Mouse (Mus musculus): Measurements from ENCODE around the gene Whrn. TPM values are rescaled to one million over a fixed set of nuclear protein-coding genes. Genes with fewer than 3 reads are reported as not detected.

The Whrn gene
- polyA plus RNA-seq, 1 experiment from 2014 or later = 8.0 TPM

Other genes starting within 250 kb of the Whrn start
- not detected in 2 replicates for gene Orm1, start 151.4 kb downstream of the Whrn start, polyA plus RNA-seq (2014; fragmentation: Nextera tagmentation; extraction: Ambion mirVana)
- gene Orm3, start 139.8 kb downstream of the Whrn start, polyA plus RNA-seq (2014; fragmentation: Nextera tagmentation; extraction: Ambion mirVana) = not detected in 2 replicates
- gene Orm2, start 133.5 kb downstream of the Whrn start, polyA plus RNA-seq (2014; fragmentation: Nextera tagmentation; extraction: Ambion mirVana) = not detected in 2 replicates
- gene Akna, start 92.6 kb downstream of the Whrn start, polyA plus RNA-seq (2014; fragmentation: Nextera tagmentation; extraction: Ambion mirVana) = 6.0 and 6.9 TPM in 2 replicates
- gene Atp6v1g1, start 48.8 kb upstream of the Whrn start, polyA plus RNA-seq (2014; fragmentation: Nextera tagmentation; extraction: Ambion mirVana) = 388 and 403 TPM in 2 replicates
- 5.6 and 6.2 TPM in 2 replicates for gene Tmem268, start 62.8 kb upstream of the Whrn start, polyA plus RNA-seq (2014; fragmentation: Nextera tagmentation; extraction: Ambion mirVana)
- not detected in 2 replicates for gene Gm11213, start 109.3 kb upstream of the Whrn start, polyA plus RNA-seq (2014; fragmentation: Nextera tagmentation; extraction: Ambion mirVana)
- not detected in 2 replicates for gene Tex48, start 126.4 kb upstream of the Whrn start, polyA plus RNA-seq (2014; fragmentation: Nextera tagmentation; extraction: Ambion mirVana)
- not detected in 2 replicates for gene Gm11214, start 167.4 kb upstream of the Whrn start, polyA plus RNA-seq (2014; fragmentation: Nextera tagmentation; extraction: Ambion mirVana)
- gene Tnfsf15, start 249.1 kb upstream of the Whrn start, polyA plus RNA-seq (2014; fragmentation: Nextera tagmentation; extraction: Ambion mirVana) = not detected in 2 replicates